Mouse (Mus musculus) forebrain, embryonic 14.5 days (tissue): ENCODE results near the gene Ubr1. TPM values are rescaled to one million over a fixed set of nuclear protein-coding genes. Genes with fewer than 3 reads are reported as not detected.
A peak's percentile ranks its signal among the peaks of the same experiment; 100 is the strongest.

Source experiments
- ATAC-seq: fragments of 200-750 bp; cut with Nextera tagmentation; 2 replicates; pipeline ENCODE4 v1.8.0; 2017; ENCODE audit warnings: mild to moderate bottlenecking, moderate library complexity
- DNase-seq: peaks from one replicate; pipeline ENCODE4 v3.0.0-alpha.2; 2015; ENCODE audit warnings: low spot score
- H3K27ac ChIP-seq: fragments of 300-500 bp; sonication (generic); 2 replicates; pipeline ENCODE4 v1.5.1; 2014; ENCODE audit warnings: low read depth, mild to moderate bottlenecking, control low read depth, low read length, moderate library complexity
- H3K27me3 ChIP-seq: fragments of 300-500 bp; sonication (generic); replicated peaks from 2 replicates; pipeline ENCODE4 v1.6.1; 2014; ENCODE audit warnings: low read length, control low read depth, mixed read lengths; ENCODE audit not compliant: control insufficient read depth, insufficient read depth
- H3K36me3 ChIP-seq: fragments of 300-500 bp; sonication (generic); 2 replicates; pipeline ENCODE4 v1.6.1; 2014; ENCODE audit warnings: low read length, control low read depth; ENCODE audit not compliant: control insufficient read depth, insufficient read depth
- H3K4me1 ChIP-seq: fragments of 300-500 bp; sonication (generic); 2 replicates; pipeline ENCODE4 v1.6.1; 2014; ENCODE audit warnings: antibody characterized with exemption, low read length, control low read depth; ENCODE audit not compliant: control insufficient read depth, insufficient read depth
- H3K4me2 ChIP-seq: fragments of 300-500 bp; sonication (generic); 2 replicates; pipeline ENCODE4 v1.6.1; 2014; ENCODE audit warnings: mild to moderate bottlenecking, control low read depth, low read length
- H3K4me3 ChIP-seq: fragments of 300-500 bp; sonication (generic); 2 replicates; pipeline ENCODE4 v1.5.1; 2014; ENCODE audit warnings: low read depth, low read length, control low read depth
- H3K9ac ChIP-seq: fragments of 300-500 bp; sonication (generic); 2 replicates; pipeline ENCODE4 v1.6.1; 2014; ENCODE audit warnings: mild to moderate bottlenecking, low read length, control low read depth, moderate library complexity
- H3K9me3 ChIP-seq: fragments of 300-500 bp; sonication (generic); replicated peaks from 2 replicates; pipeline ENCODE4 v1.6.1; 2016; ENCODE audit warnings: low read length, control low read depth, mixed read lengths; ENCODE audit not compliant: control insufficient read depth
- WGBS: fragments of 180-500 bp; shearing (Covaris S2); extraction: QIAGEN DNeasy Blood & Tissue Kit; methylation state at CpG from one replicate; pipeline ENCODE4 v1.1.7; 2014; 5-methylcytosine and 5-hydroxymethylcytosine counted together
- polyA plus RNA-seq: library from polyadenylated mRNA; unstranded; fragments of >200 nt; fragmentation: Nextera tagmentation; extraction: Ambion mirVana; gene quantifications from 2 replicates; pipeline ENCODE4 v1.2.1, GENCODE M21; 2014

Gene Ubr1
- polyA plus RNA-seq, 1 experiment from 2014 or later: 23.8 TPM

GRCm38 (mm10) chr2:120853151-120853550, 117.4 kb downstream of the Ubr1 start:
- ATAC-seq (no peak), DNase-seq (no peak)
- no peak overlapping the region for H3K9ac ChIP-seq
- H3K4me1 ChIP-seq: peaks cover 4% of the 10 kb centered on the region
- no peaks in the 10 kb centered on the region for H3K27me3 ChIP-seq
- no peak overlapping the region for H3K27ac ChIP-seq
- H3K4me2 ChIP-seq: no peak overlapping the region
- H3K9me3 ChIP-seq: no peaks in the 10 kb centered on the region
- H3K4me3 ChIP-seq: no peak overlapping the region
- WGBS: 81% methylated on average over 3 of the region's 3 CpGs
- H3K36me3 ChIP-seq: no peaks in the 10 kb centered on the region

DNA sequence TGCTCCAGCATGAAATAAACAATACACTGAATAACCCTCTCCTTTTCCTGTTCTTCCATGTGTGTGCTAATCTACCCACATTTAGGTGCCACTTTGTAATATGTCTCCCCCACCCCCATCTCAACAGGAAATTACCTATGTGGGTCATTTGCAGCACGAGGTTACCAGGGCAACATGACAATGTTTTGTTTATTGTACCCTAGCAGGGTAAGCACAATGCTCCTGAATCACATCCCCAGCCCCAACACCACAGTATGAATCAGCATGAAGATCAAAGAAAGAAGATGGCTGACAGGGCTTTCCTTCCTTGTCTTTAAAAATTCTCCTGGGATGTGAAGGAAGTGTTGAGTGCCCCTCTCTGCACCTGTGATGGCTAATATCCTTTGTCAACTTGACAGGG, 117.9 kb downstream of the Ubr1 start:
- WGBS: 32% methylated on average over 1 of the region's 1 CpGs
- DNase-seq: no peak
- H3K4me3 ChIP-seq: no peak overlapping the region
- H3K27me3 ChIP-seq: no peaks in the 10 kb centered on the region
- H3K9me3 ChIP-seq: no peaks in the 10 kb centered on the region
- no peak overlapping the region for H3K9ac ChIP-seq
- no peak overlapping the region for H3K4me2 ChIP-seq
- peaks cover 6% of the 10 kb centered on the region for H3K4me1 ChIP-seq
- no peaks in the 10 kb centered on the region for H3K36me3 ChIP-seq
- no peak for ATAC-seq
- H3K27ac ChIP-seq: no peak overlapping the region

DNA sequence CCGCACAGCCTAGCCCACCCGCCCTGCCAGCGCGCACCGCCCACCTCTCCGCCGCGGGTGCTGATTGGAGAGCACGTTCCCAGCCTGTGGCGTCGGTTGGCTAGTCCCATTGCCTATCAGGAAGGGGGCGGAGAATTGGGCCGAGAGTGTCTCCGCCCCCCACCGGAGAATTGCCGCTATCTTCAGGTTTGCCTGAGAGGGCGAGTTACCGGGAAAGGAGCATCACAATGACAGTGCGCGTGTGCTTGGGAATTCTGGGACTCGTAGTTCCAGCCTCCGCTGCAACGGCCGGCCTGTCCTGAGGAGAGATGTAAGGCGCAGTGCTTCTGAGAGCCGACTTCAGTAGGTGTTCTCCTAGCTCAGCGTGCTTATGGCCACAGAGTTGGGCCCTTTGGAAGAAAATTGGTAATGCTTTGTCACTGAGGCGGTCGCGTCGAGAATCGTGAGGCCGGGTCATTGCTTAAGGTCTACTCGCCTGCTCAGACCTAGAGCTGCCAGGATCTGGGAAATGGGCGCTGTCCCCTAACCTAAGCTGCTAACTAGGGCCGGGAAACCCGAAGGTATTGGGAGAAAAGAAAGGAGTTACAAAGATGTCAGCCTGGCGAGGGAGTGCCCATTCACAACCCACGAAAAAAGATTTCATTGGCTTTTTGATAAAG, 120.0 kb downstream of the Ubr1 start, which contains the start of gene Ttbk2:
Ttbk2 (minus strand) TSS at position 181 of the 659 bp plus-strand sequence.
- Histone ChIP-seq H3K27me3 (no peaks in the 10 kb centered on the region), H3K4me2 (peak within 1 kb of the TSS; percentile 64), H3K4me1 (peaks cover 6% of the 10 kb centered on the region), H3K4me3 (peak within 1 kb of the TSS; percentile 88), H3K9me3 (no peaks in the 10 kb centered on the region), H3K36me3 (no peaks in the 10 kb centered on the region), H3K9ac (peak within 1 kb of the TSS; percentile 89), H3K27ac (peak within 1 kb of the TSS; percentile 87)
- under 1% methylated on average over 39 of the region's 39 CpGs for WGBS
- ATAC-seq (peak; percentile 100), DNase-seq (peak; percentile 99)

DNA sequence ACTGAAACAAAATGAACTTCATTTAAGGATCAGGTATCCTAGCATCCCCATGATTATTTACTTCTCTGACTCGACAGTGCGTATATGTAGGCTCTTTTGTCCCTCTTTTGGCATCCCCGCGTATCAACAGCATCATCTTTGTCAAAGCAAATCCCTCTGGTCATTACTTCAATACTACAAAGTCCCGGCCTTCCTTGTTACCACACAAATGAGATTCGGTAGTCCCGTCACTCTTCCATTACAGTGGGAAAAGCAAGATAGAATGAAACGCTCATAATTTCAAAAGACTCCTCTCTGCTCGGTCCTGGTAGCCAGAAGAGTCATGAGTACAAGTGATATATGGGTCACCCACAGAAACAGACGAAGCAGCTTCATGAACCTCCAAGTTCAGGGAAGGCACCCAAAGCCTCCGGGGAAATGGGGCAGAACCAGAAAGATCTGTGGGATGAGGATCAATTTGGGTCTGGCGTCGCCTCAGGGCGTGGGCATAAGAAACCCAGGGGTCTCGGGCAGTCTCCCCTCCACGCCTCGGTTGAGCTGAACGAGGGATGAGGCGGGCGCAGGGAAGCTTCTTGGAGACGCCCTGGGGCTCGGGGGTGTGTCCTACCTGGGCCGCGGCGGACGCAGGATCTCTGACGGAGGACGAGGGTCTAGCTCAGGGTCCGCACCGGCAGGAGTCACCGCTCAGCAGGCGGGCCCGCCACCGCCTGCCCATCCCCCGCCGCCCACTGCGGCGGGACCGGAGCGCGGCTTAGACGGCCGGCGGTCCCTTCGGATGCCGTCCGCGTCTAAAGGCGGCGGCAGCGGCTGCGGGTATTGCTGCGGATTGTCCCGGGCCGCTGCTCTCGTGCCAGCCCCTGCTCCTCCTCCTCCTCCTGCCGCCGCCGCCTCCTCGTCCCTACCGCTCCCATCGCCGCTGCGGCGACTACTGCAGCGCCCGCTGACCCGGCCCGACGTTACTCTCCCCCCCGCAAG, 120.8 kb downstream of the Ubr1 start, which contains the start of gene Cdan1:
Cdan1 (minus strand) TSS at position 680 of the 975 bp plus-strand sequence.
- no peaks in the 10 kb centered on the region for H3K36me3 ChIP-seq
- H3K9me3 ChIP-seq: no peaks in the 10 kb centered on the region
- WGBS: under 1% methylated on average over 60 of the region's 71 CpGs
- peak within 1 kb of the TSS; percentile 87 for H3K27ac ChIP-seq
- H3K4me2 ChIP-seq: peak within 1 kb of the TSS; percentile 64
- H3K27me3 ChIP-seq: no peaks in the 10 kb centered on the region
- ATAC-seq (peak; percentile 67), DNase-seq (peak; percentile 49)
- H3K4me3 ChIP-seq: peak within 1 kb of the TSS; percentile 88
- peak within 1 kb of the TSS; percentile 89 for H3K9ac ChIP-seq
- peaks cover 6% of the 10 kb centered on the region for H3K4me1 ChIP-seq

DNA sequence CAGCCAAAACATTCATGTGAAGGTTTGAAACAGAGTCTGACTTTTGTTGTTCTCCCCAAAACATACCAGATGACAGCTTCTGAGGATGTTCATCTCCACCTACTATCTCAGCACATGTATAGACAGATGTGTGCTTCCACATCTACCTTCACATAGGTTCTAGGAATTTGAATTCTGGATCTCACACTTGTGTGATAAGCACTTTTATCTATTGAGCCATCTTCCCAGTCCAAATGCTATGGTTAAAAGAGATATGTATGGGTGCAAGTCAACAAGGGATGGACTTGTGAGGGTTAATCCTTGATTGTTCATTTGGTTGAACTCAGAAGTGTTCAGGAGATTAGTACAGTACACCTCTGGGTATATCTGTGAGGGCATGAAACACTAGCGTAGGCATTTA, 125.2 kb downstream of the Ubr1 start:
- DNase-seq (no peak), ATAC-seq (no peak)
- H3K36me3 ChIP-seq: no peaks in the 10 kb centered on the region
- H3K27ac ChIP-seq: no peak overlapping the region
- H3K4me2 ChIP-seq: no peak overlapping the region
- H3K9me3 ChIP-seq: no peaks in the 10 kb centered on the region
- no peak overlapping the region for H3K9ac ChIP-seq
- H3K4me3 ChIP-seq: no peak overlapping the region
- WGBS: 92% methylated on average over 1 of the region's 1 CpGs
- peaks cover 6% of the 10 kb centered on the region for H3K4me1 ChIP-seq
- no peaks in the 10 kb centered on the region for H3K27me3 ChIP-seq

DNA sequence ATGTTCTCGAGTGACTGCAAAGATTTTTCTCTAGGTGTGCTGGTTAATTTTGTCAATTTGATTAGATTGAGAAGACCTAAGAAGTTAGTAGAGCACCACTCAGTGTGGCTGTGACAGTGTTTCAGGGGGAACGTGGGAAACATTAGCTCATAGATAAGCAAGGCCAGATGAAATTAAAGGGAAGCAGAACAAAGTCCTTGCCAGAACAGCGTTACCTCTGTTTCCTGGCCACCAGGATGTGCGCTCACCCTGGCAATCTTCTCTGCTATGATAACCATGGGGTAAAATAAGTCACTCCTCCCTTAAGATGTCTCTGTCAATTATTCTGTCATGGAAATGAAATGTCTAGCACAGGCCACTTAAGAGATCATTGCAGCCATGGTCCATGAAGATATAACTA, 126.5 kb downstream of the Ubr1 start:
- no peak overlapping the region for H3K9ac ChIP-seq
- H3K4me3 ChIP-seq: no peak overlapping the region
- DNase-seq (no peak), ATAC-seq (no peak)
- H3K9me3 ChIP-seq: no peaks in the 10 kb centered on the region
- H3K4me2 ChIP-seq: no peak overlapping the region
- peaks cover 4% of the 10 kb centered on the region for H3K4me1 ChIP-seq
- H3K27ac ChIP-seq: no peak overlapping the region
- WGBS: 93% methylated on average over 4 of the region's 4 CpGs
- no peaks in the 10 kb centered on the region for H3K36me3 ChIP-seq
- no peaks in the 10 kb centered on the region for H3K27me3 ChIP-seq

DNA sequence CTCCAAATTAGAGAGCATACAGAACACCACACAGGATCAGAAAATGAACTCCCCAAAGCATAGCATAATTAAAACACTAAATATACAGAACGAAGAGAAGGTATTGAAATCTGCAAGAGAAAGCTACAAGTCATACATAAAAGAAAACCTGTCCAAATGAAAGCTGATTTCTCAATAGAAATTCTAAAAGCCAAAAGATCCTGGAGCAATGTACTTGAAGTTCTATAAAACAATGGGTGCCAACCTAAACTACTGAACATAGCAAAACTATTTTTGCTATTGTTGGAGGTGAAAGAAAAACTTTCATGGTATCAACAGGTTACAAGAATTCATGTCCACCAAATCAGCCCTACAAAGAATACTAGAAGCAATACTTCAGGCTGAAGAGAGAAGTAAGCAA, 129.3 kb downstream of the Ubr1 start:
- no peak for DNase-seq
- Histone ChIP-seq H3K9me3 (no peaks in the 10 kb centered on the region), H3K27me3 (no peaks in the 10 kb centered on the region), H3K4me3 (no peak overlapping the region), H3K27ac (no peak overlapping the region), H3K9ac (no peak overlapping the region), H3K36me3 (no peaks in the 10 kb centered on the region), H3K4me1 (no peaks in the 10 kb centered on the region), H3K4me2 (no peak overlapping the region)
- 78% methylated on average over 1 of the region's 1 CpGs for WGBS
- ATAC-seq: no peak

GRCm38 (mm10) chr2:120835167-120835566, 135.3 kb downstream of the Ubr1 start:
- Histone ChIP-seq H3K27me3 (no peaks in the 10 kb centered on the region), H3K4me2 (no peak overlapping the region), H3K36me3 (no peaks in the 10 kb centered on the region), H3K9me3 (no peaks in the 10 kb centered on the region), H3K4me3 (no peak overlapping the region), H3K27ac (no peak overlapping the region), H3K9ac (no peak overlapping the region), H3K4me1 (no peaks in the 10 kb centered on the region)
- no peak for DNase-seq
- no peak for ATAC-seq
- WGBS: 97% methylated on average over 4 of the region's 4 CpGs
